Mouse (Mus musculus) thymus, postnatal 0 days (tissue): ENCODE results near the gene Rgs6. TPM values are rescaled to one million over a fixed set of nuclear protein-coding genes. Genes with fewer than 3 reads are reported as not detected.
A peak's percentile ranks its signal among the peaks of the same experiment; 100 is the strongest.

ENCODE experiments used
- DNase-seq: peaks from one replicate; pipeline ENCODE4 v3.0.0-alpha.2; 2015; ENCODE audit warnings: low spot score
- polyA plus RNA-seq: library from polyadenylated mRNA; unstranded; fragments of >200 nt; fragmentation: Nextera tagmentation; extraction: Ambion mirVana; gene quantifications from 2 replicates; pipeline ENCODE4 v1.2.1, GENCODE M21; 2015

The Rgs6 gene
- polyA plus RNA-seq: 0.15 TPM in 1 of 2 replicates, not detected in the other

DNA sequence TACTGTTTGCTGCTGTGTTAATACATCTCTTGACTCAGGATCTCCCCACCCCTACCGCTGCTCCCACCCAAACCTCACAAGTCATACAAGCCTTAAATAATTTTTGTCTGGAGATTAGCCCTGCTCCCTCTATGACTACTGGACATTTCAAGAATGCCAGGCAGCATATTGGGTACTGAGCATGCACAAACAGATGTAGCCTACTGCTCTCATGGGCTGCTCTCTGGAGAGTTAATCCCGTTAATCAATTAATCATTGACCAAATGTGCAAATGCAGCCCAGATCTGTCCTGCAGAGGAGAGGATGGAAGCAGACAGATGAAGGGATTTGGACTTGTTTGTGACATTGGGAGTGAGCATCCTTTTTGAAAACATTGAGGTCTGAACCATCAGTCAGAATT lies at the start of gene Rgs6:
Gene Rgs6 (plus strand): TSS at position 276 of the 400 bp plus-strand sequence.
- no peak for DNase-seq

DNA sequence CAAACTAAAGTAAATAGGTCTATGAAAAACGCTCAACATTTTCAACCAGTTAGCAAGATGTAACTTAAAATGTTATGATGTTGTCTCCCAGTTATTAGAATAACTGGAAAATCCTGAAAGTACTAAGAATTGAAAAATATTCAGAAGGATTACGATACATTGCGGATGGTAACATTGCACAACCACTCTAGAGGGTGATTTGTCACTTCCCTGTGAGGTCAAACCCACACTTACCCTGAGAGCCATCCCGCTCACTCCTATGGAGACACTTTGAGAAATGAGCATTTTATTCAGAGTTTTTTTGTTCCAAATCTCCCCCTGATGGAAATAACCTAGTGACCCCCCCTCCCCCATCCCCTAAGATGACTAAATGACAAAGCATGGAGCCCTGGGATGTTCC lies 41.0 kb upstream of the Rgs6 start:
- DNase-seq: no peak

DNA sequence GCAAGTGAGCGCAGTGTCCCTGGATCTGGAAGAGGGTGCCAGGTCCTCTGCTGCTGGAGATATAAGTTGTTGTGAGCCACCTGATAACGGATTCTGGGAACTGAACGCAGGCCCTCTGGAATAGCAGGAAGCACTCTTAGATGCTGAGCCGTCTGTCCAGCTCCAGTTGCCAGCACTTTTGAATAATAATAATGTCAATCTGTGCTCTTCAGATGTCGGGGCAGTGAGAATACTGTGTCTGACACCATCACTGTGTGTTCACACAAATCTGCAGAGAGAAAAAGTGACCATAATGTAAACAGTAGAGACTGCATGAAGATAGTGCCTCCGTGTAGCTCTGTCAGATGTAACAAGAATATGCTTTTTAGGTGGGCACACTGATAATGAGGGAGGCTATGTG lies 38.9 kb upstream of the Rgs6 start:
- no peak for DNase-seq

DNA sequence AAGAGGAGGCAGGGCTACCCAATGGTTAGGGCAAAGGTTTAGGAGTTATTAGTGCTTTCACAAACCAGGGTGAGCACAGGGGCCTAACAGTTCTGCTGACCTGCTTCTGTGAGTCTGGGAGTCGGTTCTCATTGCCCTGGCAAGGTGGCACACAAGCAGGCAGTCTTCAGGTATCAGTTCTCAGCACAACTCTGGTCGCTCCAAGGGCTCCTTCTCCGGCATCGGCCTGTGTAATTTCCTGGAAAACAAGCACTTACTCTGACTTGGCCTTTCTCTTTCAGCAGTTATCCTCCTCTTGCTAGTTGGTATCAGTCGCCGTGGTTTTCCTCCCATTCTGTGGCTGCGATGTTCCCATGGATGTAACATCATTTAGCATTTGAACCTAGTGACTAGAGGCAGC lies 38.0 kb upstream of the Rgs6 start:
- no peak for DNase-seq

DNA sequence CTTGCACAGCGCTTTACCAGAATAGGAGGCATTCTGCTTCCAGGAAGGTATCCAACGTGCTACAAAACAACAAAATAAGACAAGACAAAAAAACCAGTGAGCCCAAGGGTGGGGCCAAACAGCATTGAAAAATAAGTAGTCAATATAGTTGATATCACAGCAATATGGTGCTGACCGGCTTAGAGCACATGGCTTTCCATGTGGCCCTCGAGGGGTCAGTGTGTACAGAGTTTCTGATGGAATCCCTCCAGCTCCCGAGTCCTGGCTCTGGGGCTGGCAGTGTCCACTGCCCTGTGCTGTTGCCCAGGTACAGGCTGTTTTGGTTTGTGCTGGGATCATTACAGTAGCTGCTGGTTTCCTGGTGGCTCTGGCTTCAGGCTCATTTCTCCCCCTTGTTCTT lies 35.7 kb upstream of the Rgs6 start:
- no peak for DNase-seq

DNA sequence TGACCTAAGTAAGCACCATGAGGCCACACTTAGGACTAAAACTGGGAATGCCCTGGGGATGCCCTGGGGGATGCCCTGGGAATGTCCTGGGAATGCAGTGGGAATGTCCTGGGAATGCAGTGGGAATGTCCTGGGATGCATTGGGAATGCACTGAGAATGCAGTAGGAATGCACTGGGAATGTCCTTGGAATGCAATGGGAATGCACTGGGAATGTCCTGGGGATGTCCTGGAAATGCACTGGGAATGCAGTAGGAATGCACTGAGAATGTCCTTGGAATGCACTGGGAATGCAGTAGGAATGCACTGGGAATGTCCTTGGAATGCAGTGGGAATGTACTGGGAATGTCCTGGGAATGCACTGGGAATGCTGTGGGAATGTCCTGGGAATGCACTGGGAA lies 25.2 kb upstream of the Rgs6 start:
- DNase-seq: no peak

DNA sequence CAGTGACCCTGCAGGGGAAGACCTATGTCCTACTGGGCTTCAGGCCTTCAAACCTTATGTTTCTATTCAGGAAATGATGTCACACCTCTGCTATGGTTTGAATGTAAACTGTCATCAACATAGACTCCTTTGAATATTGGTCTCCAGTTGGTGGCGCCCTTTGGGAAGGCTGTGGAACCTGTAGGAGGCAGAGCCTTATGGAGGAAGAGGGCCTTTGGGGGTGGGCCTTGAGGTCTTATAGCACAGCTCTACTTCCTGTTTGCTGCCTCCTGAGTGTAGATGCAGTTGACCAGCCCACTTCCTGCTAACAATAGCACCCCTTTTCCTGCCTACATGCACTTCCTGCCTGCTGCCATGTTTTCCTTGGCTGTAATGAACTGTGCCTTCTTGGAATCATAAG lies 19.7 kb upstream of the Rgs6 start:
- DNase-seq: peak; percentile 1

DNA sequence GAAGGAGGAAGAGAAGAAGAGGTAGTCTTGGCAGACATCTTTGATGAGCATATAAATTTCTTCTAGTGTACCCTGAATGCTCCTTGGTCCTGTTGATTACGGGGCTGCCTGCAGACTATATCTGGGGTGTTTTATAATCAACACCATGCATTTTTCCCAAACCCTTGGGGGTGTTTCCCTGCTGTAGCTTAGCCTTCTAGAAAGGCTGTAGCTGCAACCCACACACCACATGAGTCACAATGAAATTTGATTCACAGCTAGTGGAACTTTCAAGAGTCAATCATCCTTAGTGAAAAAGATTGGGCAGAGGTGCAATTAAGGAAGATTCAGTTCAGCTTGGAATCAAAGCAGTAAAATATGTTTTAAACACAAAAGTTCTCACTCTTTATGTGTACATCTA lies 15.4 kb upstream of the Rgs6 start:
- no peak for DNase-seq

DNA sequence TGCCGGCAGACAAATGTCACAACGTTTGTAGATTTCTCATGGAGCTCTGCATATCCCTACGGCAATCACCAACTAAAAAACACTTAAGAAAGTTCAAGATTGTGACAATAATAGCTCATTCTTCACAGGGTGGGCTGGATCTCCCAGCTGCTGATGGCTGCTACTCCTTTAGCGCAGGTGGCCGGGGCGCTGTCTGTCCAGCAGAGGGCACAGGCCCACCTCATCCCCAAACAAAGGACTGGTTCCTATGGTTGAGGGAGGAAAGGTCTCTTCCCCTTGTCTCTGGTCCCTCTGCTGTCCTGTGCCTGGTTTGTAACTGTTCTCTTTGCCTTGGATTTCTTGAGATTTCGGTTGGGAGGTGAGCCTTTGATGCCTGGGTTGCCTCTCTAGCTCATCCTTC lies 1.5 kb upstream of the Rgs6 start:
- no peak for DNase-seq

DNA sequence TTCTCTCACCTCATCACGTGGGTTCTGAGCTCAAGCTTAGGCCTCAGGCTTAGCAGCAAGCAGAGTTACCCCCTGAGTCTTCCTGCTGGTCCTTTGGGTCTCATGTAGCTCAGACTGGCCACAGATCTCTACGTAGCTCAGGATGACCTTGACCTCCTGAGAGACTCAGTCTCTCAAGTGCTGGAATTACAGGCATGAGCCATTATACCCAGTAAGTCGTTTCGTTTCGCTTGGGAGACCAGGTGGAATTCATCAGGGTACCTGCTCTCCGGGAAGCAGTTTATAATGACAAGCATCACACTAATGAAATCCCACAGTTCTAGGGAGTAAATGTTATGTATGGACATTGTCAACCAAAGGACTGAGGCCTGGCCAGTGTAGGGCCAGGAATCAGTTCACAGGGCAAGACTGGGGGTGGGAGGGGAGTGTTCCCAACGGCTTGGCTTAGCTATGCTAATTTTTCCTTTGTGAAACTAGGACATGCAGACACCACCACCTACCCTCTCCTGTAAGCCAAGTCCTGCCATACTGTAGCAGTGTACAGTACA lies 670 bp upstream of the Rgs6 start:
- DNase-seq: no peak

DNA sequence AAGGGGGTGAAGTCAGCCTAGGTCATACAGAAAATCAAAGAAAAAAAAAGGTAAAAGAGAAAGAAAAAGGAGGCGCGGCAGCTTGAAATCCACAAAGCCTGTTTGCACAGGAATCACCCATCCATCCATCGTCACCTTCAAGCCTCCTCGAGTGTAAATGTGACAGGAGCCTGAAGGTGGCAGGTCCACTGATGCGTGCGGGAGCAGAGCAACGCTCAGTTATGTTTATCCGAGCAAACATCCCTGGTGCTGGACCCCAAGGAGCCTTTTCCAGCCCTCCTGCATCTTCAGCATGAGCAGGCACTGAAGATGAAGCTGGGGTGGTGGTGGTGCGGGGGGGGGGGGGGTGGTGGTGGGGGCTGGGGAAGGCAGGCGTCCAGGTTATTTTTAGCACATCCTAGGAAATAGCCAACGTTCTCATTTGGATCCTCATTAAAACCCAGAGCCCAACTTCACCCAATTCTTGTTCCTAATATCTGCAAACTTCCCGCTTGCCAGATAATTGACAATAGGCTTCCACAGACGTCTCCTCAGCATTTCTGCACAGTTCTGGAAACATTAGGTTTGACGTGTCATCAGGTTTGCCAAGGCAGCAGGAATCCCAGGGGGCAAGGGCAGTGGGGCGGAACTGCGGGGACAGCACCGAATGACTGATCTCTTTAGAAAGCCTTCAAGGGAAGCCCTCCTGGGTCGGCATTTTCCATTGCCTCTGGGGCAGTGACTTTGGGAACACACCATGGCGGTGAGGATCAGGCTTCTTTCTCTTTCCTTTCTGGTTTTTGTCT lies 946 bp downstream of the Rgs6 start:
- DNase-seq: no peak

DNA sequence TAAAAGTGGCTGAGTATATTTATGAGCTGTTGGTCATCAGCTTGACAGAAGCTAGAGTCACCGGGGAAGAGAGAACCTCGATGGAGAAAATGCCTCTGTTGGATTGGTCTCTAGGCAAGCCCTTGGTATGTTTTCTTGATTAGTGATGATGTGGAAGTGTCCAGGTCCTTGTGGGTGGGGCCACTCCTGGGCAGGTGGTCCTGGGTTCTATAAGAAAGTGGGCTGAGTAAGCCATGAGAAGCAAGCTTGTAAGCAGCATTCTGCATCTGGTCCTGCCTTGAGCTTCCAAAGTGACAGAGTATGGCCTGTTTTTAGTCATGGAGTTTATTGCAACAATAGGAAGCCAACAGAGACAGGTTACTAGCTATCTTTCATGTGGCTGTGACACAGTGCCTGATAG lies 10.9 kb downstream of the Rgs6 start:
- no peak for DNase-seq

DNA sequence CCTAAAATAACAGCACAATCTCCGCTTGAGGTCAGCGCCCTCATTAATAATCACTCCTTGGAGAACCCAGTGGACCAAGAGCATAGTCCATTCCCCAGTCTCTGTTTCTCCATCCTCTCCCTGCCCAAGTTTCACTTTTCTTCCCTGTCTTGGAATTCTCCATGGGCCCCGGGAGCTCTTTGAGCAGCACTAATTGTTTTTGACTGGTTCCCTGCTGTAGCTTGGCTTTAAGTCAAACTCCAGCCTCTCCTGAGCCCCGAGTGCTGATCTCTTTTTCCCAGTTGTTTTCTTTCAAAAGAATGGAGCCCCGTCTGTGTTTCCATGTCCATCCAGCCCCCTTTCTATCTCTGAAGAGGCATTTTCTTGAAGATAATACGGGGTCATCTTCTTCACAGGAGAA lies 12.3 kb downstream of the Rgs6 start:
- DNase-seq: no peak

DNA sequence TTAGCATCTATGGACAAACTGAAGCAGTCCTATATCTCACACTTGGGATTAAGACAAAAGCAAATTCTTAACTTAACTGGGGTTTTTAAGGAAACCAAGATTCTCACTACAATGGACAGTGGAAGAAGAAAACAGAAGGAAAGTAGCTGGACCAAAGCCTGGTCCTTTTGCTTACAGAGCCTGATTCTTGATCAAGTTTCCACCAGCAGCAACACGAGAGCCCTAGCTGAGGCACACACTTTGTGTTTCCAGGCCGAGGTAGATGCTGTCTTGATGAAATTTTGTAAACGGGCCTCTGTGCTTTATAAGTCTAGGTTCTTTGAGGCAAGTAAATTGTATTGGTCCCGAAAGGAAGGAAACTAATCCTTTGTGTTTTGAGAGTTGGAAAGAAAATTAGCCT lies 14.7 kb downstream of the Rgs6 start:
- no peak for DNase-seq

DNA sequence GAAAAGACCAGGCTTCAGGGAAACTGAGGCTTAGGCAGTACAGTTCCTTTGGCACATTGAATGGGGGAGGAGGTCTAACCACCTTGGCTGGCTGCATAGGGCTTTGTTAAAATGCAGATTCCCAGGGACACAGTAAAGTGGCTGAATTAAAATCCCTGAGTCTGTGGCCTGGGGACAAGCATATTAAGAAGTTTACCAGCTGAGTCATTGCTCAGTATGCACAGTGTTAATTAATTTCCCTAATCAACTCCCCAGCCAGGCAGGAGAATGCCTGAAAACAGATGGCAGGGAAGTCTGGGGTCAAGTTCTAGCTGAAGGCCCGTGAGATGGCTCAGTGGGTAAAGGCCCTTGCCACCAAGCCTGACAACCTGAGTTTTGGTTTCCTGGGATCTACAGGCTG lies 15.2 kb downstream of the Rgs6 start:
- no peak for DNase-seq

DNA sequence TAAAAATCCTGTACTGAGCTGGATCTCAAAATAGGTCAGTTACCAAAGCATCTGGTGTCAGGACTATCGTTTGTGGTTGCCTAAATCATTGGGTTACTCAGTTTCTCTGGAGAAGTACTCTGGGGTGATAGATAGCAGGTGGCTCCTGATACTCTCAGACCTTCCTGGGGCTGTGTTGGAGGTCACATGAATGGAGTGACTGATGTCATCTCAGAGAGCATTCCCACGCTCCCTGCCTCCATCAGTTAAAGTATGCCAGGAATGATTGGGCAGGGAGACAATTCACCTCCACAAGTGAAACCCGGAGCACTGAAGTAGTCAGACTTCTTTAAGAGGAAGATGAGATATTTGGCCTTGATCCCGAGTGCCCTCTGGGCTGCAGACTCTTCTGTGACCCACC lies 15.9 kb downstream of the Rgs6 start:
- DNase-seq: no peak

DNA sequence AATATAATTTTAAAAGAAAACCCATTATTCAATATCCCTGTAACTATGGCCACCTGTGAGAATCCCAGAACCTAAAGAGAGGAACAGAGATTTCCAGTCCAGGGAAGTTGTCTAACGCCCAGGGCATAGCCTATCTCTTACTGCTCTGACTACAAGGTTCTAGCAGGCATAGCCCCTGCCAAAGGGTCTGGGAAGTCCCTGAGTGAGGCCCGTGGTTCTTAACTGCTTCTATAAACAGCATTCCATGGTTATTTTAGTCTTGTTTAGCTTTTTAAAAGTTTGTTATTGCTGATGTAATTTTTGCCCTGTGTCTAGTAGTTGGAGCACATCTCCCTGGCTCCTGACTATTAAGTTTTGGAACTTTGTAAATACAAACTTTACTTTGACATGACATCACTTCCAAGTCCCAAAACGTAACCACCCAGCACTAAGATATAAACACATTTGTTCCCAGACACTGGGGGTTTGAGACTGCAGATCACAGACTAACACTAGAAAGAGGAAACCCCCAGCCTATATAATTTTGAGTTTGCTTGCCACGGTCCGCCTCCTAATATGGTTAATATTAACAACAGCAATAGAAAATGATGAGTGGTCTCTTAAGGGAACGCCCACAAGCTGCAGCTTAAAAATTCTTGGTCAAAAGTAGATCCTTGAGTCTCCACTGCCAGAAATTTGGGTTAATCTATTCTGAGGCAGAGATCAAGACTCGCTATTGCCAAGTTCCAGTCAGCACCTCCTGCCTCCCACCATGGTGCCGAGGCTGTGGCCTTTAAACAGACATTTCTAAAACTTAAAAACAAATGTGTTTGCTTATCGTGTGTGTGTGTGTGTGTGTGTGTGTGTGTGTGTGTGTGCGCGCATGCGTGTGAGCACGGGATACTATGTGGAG lies 24.9 kb downstream of the Rgs6 start:
- no peak for DNase-seq

DNA sequence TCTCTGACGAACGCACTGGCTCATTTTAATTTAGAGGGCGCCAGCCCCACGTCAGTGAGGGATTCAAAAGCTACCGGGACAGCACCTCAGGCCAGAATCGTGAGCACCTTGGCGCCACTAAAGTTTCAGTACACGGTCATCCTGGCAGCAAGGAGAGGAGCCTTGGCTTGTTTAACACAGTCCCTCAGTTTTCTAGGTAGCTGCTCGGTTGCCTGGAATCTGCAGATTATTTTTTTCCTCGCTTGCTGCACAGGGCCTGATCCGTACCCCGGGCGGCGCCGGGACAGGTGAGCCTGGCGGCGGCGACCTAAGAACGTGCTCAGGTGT lies 28.4 kb downstream of the Rgs6 start:
- no peak for DNase-seq

DNA sequence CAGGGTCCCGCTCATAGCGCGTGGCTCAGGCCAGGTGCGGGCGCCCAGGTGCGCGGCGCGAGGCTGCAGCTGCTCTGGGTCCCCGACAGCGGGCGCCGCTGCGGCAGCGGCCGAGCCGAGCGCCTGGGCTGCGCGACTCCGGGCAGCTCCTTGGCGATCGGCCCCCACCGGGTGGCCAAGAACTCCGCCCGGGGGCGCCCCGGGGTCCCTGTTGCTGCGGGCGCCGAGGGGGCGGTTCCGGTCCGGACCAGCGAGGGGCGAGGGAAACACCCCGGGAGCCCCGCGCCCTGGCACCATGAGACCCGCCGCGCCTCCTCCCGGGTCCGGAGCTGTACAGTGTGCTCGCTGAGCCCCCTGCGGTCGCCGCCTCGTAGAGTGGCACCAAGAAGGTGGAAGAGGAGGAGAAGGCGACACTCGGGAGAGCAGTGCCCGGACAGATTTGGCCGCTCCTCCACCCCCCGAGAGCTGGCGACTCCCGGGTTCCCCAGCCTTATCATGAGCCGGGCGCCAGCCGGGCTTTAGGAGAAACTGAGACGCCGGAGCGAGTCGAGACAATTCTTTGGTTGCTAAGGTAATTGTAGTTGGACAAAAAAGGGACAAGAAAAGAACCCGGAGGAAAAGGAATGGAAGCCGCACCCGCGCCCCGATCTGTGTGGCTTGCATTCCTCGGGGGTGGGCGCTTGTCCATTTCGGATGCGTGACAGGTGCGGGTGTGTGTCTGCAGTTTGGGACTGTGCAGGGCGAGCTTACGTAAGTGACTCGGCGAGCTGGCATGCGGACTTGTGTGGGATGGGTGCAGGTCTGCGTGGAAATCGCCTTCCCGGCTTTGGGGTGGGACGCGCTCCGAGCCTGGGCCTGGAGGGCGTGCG lies 29.0 kb downstream of the Rgs6 start:
- no peak for DNase-seq

DNA sequence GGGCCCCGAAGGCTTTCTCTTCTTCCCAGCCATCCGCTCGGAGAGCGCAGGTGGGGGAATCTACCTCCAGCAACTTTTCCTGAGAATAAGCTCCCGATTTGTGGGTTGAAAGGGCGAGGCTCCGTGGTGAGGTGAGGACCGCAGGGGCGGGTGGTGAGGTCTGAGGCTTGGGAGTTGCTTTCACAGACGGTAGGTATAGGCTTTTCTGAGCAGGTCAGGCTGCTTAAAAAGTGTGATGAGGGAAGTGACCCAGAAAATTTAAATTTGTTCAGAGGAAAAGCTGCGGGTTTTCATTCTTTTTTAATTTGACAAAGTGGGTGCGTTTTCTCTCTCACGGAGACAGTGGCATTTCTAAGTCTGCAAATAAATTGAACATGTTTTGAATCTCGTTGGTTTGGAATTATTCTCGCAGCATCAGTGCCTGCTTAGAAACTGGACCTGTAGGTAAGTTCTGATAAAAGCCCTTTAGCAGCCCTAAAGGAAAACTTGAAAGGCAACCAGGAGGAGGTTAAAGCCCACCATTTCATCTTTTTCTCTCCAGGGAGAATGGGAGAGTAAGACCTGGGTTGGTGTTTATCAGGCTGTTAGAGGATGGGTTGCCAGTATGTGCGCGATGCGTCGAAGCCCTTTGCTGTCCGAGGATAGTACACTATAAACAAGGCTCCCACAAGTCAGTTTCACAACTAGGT lies 29.7 kb downstream of the Rgs6 start:
- DNase-seq: no peak

DNA sequence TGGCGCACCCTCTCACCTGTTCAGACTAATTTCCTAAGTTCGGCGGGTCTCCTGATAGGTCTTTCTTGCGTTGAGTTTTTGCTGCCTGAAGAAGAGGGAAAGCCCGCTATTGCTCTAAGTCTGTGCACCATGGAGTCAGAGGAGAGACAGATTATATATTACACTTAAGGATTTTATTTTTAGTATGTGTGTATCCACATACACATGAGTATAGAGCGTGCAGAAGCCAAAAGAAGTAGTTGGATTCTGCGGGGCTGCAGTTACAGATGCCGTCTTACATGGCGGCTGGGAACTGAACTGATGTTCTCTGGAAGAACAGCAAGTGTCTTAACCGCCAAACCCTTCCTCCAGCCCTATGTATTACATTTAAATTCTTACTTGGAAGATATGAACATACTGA lies 52.3 kb downstream of the Rgs6 start:
- DNase-seq: no peak
